11 mouse cellular contexts compared by ENCODE assay signal in the genomic region with DNA sequence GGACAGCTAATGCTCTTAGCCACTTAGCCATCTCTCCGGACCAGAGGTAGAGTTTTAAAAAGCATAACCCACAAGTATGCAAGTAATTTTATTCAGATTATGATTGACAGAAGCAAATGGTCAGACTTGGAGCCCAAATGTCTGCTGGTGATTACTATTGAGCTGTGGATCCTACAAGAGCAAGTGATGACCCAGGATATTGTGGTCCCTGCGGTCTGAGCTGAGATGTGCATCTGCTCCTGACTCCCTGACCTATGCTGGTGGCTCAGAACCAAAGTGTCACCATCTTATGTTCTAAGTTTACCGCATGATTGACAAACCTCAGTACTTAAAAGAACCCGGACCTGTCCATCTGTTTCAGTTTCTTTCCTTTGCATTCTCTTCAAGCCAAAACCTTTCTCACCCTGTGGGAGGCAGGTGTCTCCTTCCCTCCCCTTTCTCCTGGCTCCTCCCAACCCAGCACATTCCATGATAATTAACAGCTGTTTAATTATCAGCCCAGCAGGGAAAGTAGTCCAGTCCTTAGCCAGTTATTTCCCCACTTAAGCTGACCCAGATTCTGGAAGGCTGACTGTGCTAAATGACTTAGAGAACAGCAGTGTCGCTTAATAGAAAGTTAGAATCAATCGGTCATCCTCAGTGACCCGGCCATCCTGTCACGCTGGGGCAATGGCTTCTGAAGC.
A peak's percentile ranks its signal among the peaks of the same experiment; 100 is the strongest.
DNase-seq lines count a peak whose midpoint lies in the region; ATAC-seq and TF ChIP-seq lines count a peak whose summit lies in the region.
"Had no signal": no experiment of that assay in that cellular context is flagged by ENCODE, and none has a peak within 500 bp of the region (broad histone marks: within the 10 kb centered on the region; RNA-seq: fewer than 3 reads in every experiment).

No protein-coding gene starts in this region.

- TF ChIP-seq POLR2A in brain, embryonic 14.5 days (IDR thresholded peaks at IDR 0.05; ENCODE audit: borderline replicate concordance, extremely low read depth, insufficient read depth, insufficient read length, poor library complexity, severe bottlenecking) = no peak

- no peaks in the 10 kb centered on the region for H3K27me3 ChIP-seq in forebrain, embryonic 10.5 days (ENCODE audit: poor library complexity, severe bottlenecking)
- H3K27me3 ChIP-seq in forebrain, embryonic 15.5 days = no peaks in the 10 kb centered on the region
- no peaks in the 10 kb centered on the region for H3K27me3 ChIP-seq in hindbrain, postnatal 0 days (ENCODE audit: insufficient read depth, low read length)
- H3K27me3 ChIP-seq in midbrain, embryonic 13.5 days = no peaks in the 10 kb centered on the region

- peaks cover 26% of the 10 kb centered on the region for H3K4me1 ChIP-seq in forebrain, embryonic 10.5 days
- H3K4me1 ChIP-seq in forebrain, embryonic 15.5 days = no peaks in the 10 kb centered on the region
- H3K4me1 ChIP-seq in hindbrain, postnatal 0 days (ENCODE audit: insufficient read depth, low read length) = no peaks in the 10 kb centered on the region
- H3K4me1 ChIP-seq in midbrain, embryonic 13.5 days (replicated peaks) = no peaks in the 10 kb centered on the region

- H3K9me3 ChIP-seq in forebrain, embryonic 10.5 days = no peaks in the 10 kb centered on the region
- no peaks in the 10 kb centered on the region for H3K9me3 ChIP-seq in forebrain, embryonic 15.5 days
- H3K9me3 ChIP-seq in hindbrain, postnatal 0 days (ENCODE audit: low read length) = no peaks in the 10 kb centered on the region
- no peaks in the 10 kb centered on the region for H3K9me3 ChIP-seq in midbrain, embryonic 13.5 days

- DNase-seq in forebrain, embryonic 10.5 days (ENCODE audit: extremely low spot score, low spot score) = no peak
- peak; percentile 30 for DNase-seq in brain, embryonic 14.5 days (ENCODE audit: low read depth)
- peak; percentile 61 for DNase-seq in hindbrain, postnatal 0 days (ENCODE audit: low spot score)
- DNase-seq in kidney, postnatal 25 days = peak; percentile 48 to 53
- no peak for DNase-seq in testis, postnatal 10 days (ENCODE audit: low spot score)
- DNase-seq in thymus, postnatal 0 days (ENCODE audit: low spot score) = no peak
- DNase-seq: gastrocnemius, postnatal 10 days; lung, embryonic 14.5 days had no signal

- H3K36me3 ChIP-seq in forebrain, embryonic 10.5 days (replicated peaks) = no peaks in the 10 kb centered on the region
- H3K36me3 ChIP-seq in forebrain, embryonic 15.5 days = no peaks in the 10 kb centered on the region
- no peaks in the 10 kb centered on the region for H3K36me3 ChIP-seq in hindbrain, postnatal 0 days (ENCODE audit: insufficient read depth, low read length)
- no peaks in the 10 kb centered on the region for H3K36me3 ChIP-seq in midbrain, embryonic 13.5 days

- ATAC-seq in forebrain, embryonic 15.5 days (replicated peaks) = no peak
- peak; percentile 86 for ATAC-seq in hindbrain, postnatal 0 days
- ATAC-seq in midbrain, embryonic 13.5 days = no peak
- ATAC-seq: intestine, embryonic 16.5 days had no signal

- H3K4me2 ChIP-seq in forebrain, embryonic 15.5 days (replicated peaks) = no peak overlapping the region
- no peak overlapping the region for H3K4me2 ChIP-seq in hindbrain, postnatal 0 days (ENCODE audit: low read depth, low read length)
- H3K4me2 ChIP-seq in midbrain, embryonic 13.5 days (replicated peaks) = no peak overlapping the region
- H3K4me2 ChIP-seq: lung, embryonic 14.5 days had no signal

- no peak overlapping the region for H3K9ac ChIP-seq in forebrain, embryonic 15.5 days (replicated peaks)
- H3K9ac ChIP-seq in hindbrain, postnatal 0 days (replicated peaks; ENCODE audit: low read length) = no peak overlapping the region
- H3K9ac ChIP-seq in midbrain, embryonic 13.5 days (replicated peaks) = no peak overlapping the region
- H3K9ac ChIP-seq: lung, embryonic 14.5 days had no signal

- 66% methylated on average over 8 of the region's 8 CpGs for WGBS in forebrain, embryonic 10.5 days
- WGBS in forebrain, embryonic 15.5 days = 60% methylated on average over 8 of the region's 8 CpGs
- WGBS in hindbrain, postnatal 0 days = 57% methylated on average over 8 of the region's 8 CpGs
- 74% methylated on average over 8 of the region's 8 CpGs for WGBS in midbrain, embryonic 13.5 days

- TF ChIP-seq CTCF in brain, embryonic 14.5 days (IDR thresholded peaks at IDR 0.05; ENCODE audit: borderline replicate concordance, extremely low read depth, insufficient read depth, insufficient read length) = no peak
- no peak for TF ChIP-seq CTCF in hindbrain, postnatal 0 days (IDR thresholded peaks at IDR 0.05; ENCODE audit: low read depth)

- no peak overlapping the region for H3K4me3 ChIP-seq in forebrain, embryonic 10.5 days
- no peak overlapping the region for H3K4me3 ChIP-seq in forebrain, embryonic 15.5 days
- H3K4me3 ChIP-seq in hindbrain, postnatal 0 days (ENCODE audit: low read length) = no peak overlapping the region
- no peak overlapping the region for H3K4me3 ChIP-seq in midbrain, embryonic 13.5 days (replicated peaks)

- 0 out of 2 replicates have a peak overlapping the region, but pooled peaks have one; percentile 2 for H3K27ac ChIP-seq in forebrain, embryonic 10.5 days
- no peak overlapping the region for H3K27ac ChIP-seq in forebrain, embryonic 15.5 days (replicated peaks)
- H3K27ac ChIP-seq in hindbrain, postnatal 0 days = peak overlapping the region; percentile 36; the same call in 1 of the 2 replicates
- H3K27ac ChIP-seq in midbrain, embryonic 13.5 days = no peak overlapping the region

Comparison
In these comparisons a context has a peak if more than half of its experiments do, and no peak if none do; other contexts are left out.
1. H3K27ac ChIP-seq: peak in forebrain, embryonic 10.5 days (single experiment) and hindbrain, postnatal 0 days (single experiment); none in forebrain, embryonic 15.5 days (single experiment) and midbrain, embryonic 13.5 days (single experiment).
2. DNase-seq: peak in brain, embryonic 14.5 days (single experiment), hindbrain, postnatal 0 days (single experiment) and kidney, postnatal 25 days (2 of 2); none in forebrain, embryonic 10.5 days (single experiment), testis, postnatal 10 days (single experiment) and thymus, postnatal 0 days (single experiment).